Mouse (Mus musculus) bone marrow, adult 2 months (tissue): ENCODE data around the gene Erbb4.

Experiments
- CTCF ChIP-seq: fragments of 200-500 bp; IDR thresholded peaks from 2 replicates; pipeline ENCODE4 v1.5.1; 2011; ENCODE audit warnings: low read length, control low read depth; ENCODE audit not compliant: control insufficient read depth, insufficient read depth
- POLR2A ChIP-seq: fragments of 200-500 bp; IDR thresholded peaks from 2 replicates; pipeline ENCODE4 v1.6.1; 2011; ENCODE audit warnings: low read depth, mild to moderate bottlenecking, control low read depth, low read length, borderline replicate concordance; ENCODE audit not compliant: control insufficient read depth

DNA sequence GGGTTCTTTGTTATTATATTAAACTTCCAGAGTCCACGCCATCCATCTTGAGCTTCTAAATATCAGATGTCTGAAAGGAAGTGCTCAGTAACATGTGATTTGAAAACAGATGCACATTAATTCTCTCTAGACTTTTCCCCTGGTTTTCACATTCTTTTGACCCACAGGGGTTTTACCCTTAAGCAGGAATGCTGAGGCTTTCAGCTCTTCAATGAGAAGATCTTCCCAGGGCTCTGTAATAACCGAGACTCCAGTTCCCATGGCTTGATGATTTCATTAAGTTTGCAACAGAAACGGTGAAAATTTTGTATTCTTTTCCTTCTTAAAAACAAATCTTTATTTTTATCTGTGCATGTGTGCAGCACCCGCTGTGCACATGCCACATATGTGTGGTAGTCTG, 1051.4 kb downstream of the Erbb4 start:
- TF ChIP-seq CTCF (no peak), POLR2A (no peak)
